Mouse (Mus musculus): ENCODE measurements around the gene Gm13539.

Gene Gm13539

GRCm38 (mm10) chr2:25828344-25828947 lies 46.4 kb downstream of the Gm13539 start:
- no peak for DNase-seq

- DNase-seq = no peak
These were observed 48.7 kb downstream of the Gm13539 start for GRCm38 (mm10) chr2:25830786-25831185.

GRCm38 (mm10) chr2:25836291-25836690 lies 54.2 kb downstream of the Gm13539 start:
- DNase-seq = peak; percentile 66 to 69
